Mouse (Mus musculus) thymus, adult 2 months (tissue): ENCODE measurements at regions not wholly inside any gene's neighbourhood (a gene's known extent, or its start where the extent isn't known, plus 50 kb on each side); places are given as distances from the start of the nearest gene placed in this dataset.

ENCODE experiments used
- CTCF ChIP-seq: fragments of 200-500 bp; IDR thresholded peaks from 2 replicates; pipeline ENCODE4 v1.5.1; 2012; ENCODE audit warnings: mild to moderate bottlenecking, control low read depth, low read length, moderate library complexity, borderline replicate concordance; ENCODE audit not compliant: control insufficient read depth, poor library complexity, insufficient read depth; ENCODE audit errors: extremely low read depth
- POLR2A ChIP-seq: fragments of 200-500 bp; IDR thresholded peaks from 2 replicates; pipeline ENCODE4 v1.6.1; 2012; ENCODE audit warnings: mild to moderate bottlenecking, low read length, control low read depth, moderate library complexity; ENCODE audit not compliant: control insufficient read depth, poor library complexity, insufficient read depth; ENCODE audit errors: extremely low read depth

DNA sequence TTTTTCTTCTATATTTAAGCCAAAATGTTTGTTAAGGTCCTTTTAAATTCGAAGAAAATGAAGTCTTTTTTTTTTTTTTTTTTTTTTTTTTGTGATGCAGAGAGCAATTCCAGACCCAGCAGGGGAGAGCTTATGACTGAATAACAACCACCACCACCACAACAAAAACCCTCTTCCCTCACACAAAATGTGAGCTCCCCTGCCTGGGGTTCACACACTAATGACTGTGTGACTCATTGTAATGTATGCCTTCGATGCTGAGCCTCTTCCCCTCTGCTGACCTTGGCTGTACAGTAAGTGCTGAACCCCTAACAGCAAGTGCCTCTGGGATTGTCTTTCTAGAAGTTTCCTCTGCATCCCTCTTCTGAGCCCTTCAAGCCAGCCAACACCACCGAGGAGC lies 383.6 kb downstream of the Pdcd6ip start:
- TF ChIP-seq POLR2A = no peak
- TF ChIP-seq CTCF = no peak
